Mouse (Mus musculus) liver, embryonic 11.5 days (tissue): Measurements from ENCODE around the gene Rpl9-ps6. TPM values are rescaled to one million over a fixed set of nuclear protein-coding genes. Genes with fewer than 3 reads are reported as not detected.

Experiments used
- ATAC-seq: fragments of 200-750 bp; cut with Nextera tagmentation; replicated peaks from 2 replicates; pipeline ENCODE4 v1.8.0; 2017; ENCODE audit warnings: moderate number of reproducible peaks, mild to moderate bottlenecking, moderate TSS enrichment, moderate library complexity; ENCODE audit not compliant: low FRiP score
- DNase-seq: peaks from one replicate; pipeline ENCODE4 v3.0.0-alpha.2; 2017; ENCODE audit warnings: low spot score
- H3K27ac ChIP-seq: fragments of 300-500 bp; sonication (generic); 2 replicates; pipeline ENCODE4 v1.5.1; 2014; ENCODE audit warnings: mild to moderate bottlenecking, low read depth, low read length, control low read depth
- H3K27me3 ChIP-seq: fragments of 300-500 bp; sonication (generic); replicated peaks from 2 replicates; pipeline ENCODE4 v1.6.1; 2014; ENCODE audit warnings: low read length, mixed read lengths; ENCODE audit not compliant: control insufficient read depth, insufficient read depth
- H3K36me3 ChIP-seq: fragments of 300-500 bp; sonication (generic); 2 replicates; pipeline ENCODE4 v1.6.1; 2014; ENCODE audit warnings: mild to moderate bottlenecking, low read length, moderate library complexity, mixed read lengths; ENCODE audit not compliant: control insufficient read depth, insufficient read depth
- H3K4me1 ChIP-seq: fragments of 300-500 bp; sonication (generic); replicated peaks from 2 replicates; pipeline ENCODE4 v1.6.1; 2014; ENCODE audit warnings: low read length, mixed read lengths; ENCODE audit not compliant: control insufficient read depth, insufficient read depth
- H3K4me2 ChIP-seq: fragments of 300-500 bp; sonication (generic); 2 replicates; pipeline ENCODE4 v1.6.1; 2014; ENCODE audit warnings: mild to moderate bottlenecking, control low read depth, moderate library complexity
- H3K4me3 ChIP-seq: fragments of 300-500 bp; sonication (generic); 2 replicates; pipeline ENCODE4 v1.5.1; 2014; ENCODE audit warnings: low read depth, low read length, control low read depth
- H3K9ac ChIP-seq: fragments of 300-500 bp; sonication (generic); 2 replicates; pipeline ENCODE4 v1.6.1; 2014; ENCODE audit warnings: low read depth, low read length, control low read depth
- H3K9me3 ChIP-seq: fragments of 300-500 bp; sonication (generic); 2 replicates; pipeline ENCODE4 v1.6.1; 2016; ENCODE audit warnings: low read length, inconsistent platforms, mixed read lengths; ENCODE audit not compliant: control insufficient read depth
- WGBS: fragments of 180-500 bp; shearing (Covaris S2); extraction: QIAGEN DNeasy Blood & Tissue Kit; methylation state at CpG from one replicate; pipeline ENCODE4 v1.1.7; 2014; 5-methylcytosine and 5-hydroxymethylcytosine counted together
- polyA plus RNA-seq: library from polyadenylated mRNA; unstranded; fragments of >200 nt; fragmentation: Nextera tagmentation; extraction: Ambion mirVana; gene quantifications from 2 replicates; pipeline ENCODE4 v1.2.1, GENCODE M21; 2014

Rpl9-ps6 gene
- polyA plus RNA-seq: 144 and 148 TPM in 2 replicates

- H3K9me3 ChIP-seq: no peaks in the 10 kb centered on the region
- H3K4me3 ChIP-seq: no peak within 1 kb of the TSS
- H3K4me1 ChIP-seq: no peaks in the 10 kb centered on the region
- H3K27me3 ChIP-seq: no peaks in the 10 kb centered on the region
- DNase-seq: no peak
- 76% methylated on average over 5 of the region's 6 CpGs for WGBS
- no peak within 1 kb of the TSS for H3K4me2 ChIP-seq
- H3K9ac ChIP-seq: no peak within 1 kb of the TSS
- no peaks in the 10 kb centered on the region for H3K36me3 ChIP-seq
- H3K27ac ChIP-seq: no peak within 1 kb of the TSS
- no peak for ATAC-seq
These were observed at the start of gene Rpl9-ps6 for GRCm38 (mm10) chr19:32466478-32466877. Gene Rpl9-ps6, minus strand, starts transcription at chr19:32466578.

GRCm38 (mm10) chr19:32512518-32512917 is 46.1 kb upstream of the Rpl9-ps6 start:
- Histone ChIP-seq H3K27ac (no peak overlapping the region), H3K4me2 (no peak overlapping the region), H3K9ac (no peak overlapping the region), H3K27me3 (no peaks in the 10 kb centered on the region), H3K36me3 (peaks cover 49% of the 10 kb centered on the region), H3K4me1 (peaks cover 24% of the 10 kb centered on the region), H3K9me3 (peaks cover 3% of the 10 kb centered on the region; the same call in 1 of the 2 replicates), H3K4me3 (no peak overlapping the region)
- ATAC-seq (no peak), DNase-seq (no peak)
- 34% methylated on average over 1 of the region's 1 CpGs for WGBS

DNA sequence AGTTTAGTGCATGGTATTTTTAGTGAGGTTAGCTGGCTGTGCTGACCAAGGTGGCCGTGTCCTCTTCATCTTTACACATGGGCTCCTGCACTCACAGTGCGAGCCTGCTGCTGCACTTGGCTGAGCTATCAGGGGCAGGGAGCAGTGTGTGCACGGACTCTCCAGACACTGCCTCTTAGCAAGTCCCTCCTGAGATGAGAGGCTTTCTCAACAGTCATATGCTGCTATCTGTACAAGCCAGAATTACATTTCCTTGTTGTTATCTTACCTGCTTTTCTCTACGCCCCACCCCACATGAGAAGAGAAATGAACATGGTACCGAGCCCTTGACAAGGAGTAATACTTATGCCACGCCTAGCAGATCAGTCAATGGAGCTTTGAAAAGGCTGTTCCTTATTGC is 44.6 kb upstream of the Rpl9-ps6 start:
- H3K36me3 ChIP-seq: peaks cover 51% of the 10 kb centered on the region
- peak overlapping the region; percentile 86 for H3K27ac ChIP-seq
- H3K4me2 ChIP-seq: peak overlapping the region; percentile 54
- H3K4me3 ChIP-seq: no peak overlapping the region; the same call in 1 of the 2 replicates
- H3K4me1 ChIP-seq: peaks cover 26% of the 10 kb centered on the region
- H3K27me3 ChIP-seq: no peaks in the 10 kb centered on the region
- DNase-seq: no peak
- peak; percentile 99 for ATAC-seq
- H3K9me3 ChIP-seq: peaks cover 3% of the 10 kb centered on the region; the same call in 1 of the 2 replicates
- H3K9ac ChIP-seq: no peak overlapping the region
- WGBS: 47% methylated on average over 6 of the region's 6 CpGs

- Histone ChIP-seq H3K4me3 (no peak overlapping the region), H3K9me3 (peaks cover 3% of the 10 kb centered on the region; the same call in 1 of the 2 replicates), H3K4me1 (peaks cover 26% of the 10 kb centered on the region), H3K4me2 (peak overlapping the region; percentile 54), H3K36me3 (peaks cover 50% of the 10 kb centered on the region), H3K27ac (peak overlapping the region; percentile 86; the same call in 1 of the 2 replicates), H3K9ac (no peak overlapping the region), H3K27me3 (no peaks in the 10 kb centered on the region)
- ATAC-seq: peak; percentile 75
- no peak for DNase-seq
- 43% methylated on average over 3 of the region's 3 CpGs for WGBS
These were observed 43.9 kb upstream of the Rpl9-ps6 start for GRCm38 (mm10) chr19:32510267-32510666.

GRCm38 (mm10) chr19:32507526-32507925 is 41.1 kb upstream of the Rpl9-ps6 start:
- ATAC-seq (no peak), DNase-seq (no peak)
- Histone ChIP-seq H3K4me2 (no peak overlapping the region), H3K36me3 (peaks cover 42% of the 10 kb centered on the region), H3K9ac (no peak overlapping the region), H3K9me3 (peaks cover 3% of the 10 kb centered on the region; the same call in 1 of the 2 replicates), H3K27ac (no peak overlapping the region), H3K27me3 (no peaks in the 10 kb centered on the region), H3K4me3 (no peak overlapping the region), H3K4me1 (peaks cover 26% of the 10 kb centered on the region)
- WGBS: 93% methylated on average over 9 of the region's 9 CpGs

DNA sequence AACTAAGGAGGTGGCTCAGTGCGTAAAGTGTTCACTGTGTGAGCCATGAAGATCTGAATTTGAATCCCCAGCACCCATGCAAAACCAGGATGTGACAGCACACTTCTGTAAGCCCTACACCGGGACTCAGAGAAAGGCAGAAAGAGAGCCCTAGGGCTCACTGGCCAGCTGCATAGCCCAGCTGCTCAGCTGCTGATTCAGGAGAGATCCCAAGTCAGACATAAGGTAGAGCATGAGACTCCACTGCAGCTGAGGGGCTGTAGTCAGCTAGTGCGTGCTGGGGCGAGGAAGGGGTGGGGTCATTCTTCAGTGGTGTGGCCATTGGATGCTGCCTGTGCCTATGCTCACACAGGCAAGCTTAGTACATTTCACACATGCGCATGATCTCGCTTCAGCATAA is 40.7 kb upstream of the Rpl9-ps6 start:
- DNase-seq: no peak
- Histone ChIP-seq H3K9me3 (peaks cover 3% of the 10 kb centered on the region; the same call in 1 of the 2 replicates), H3K4me3 (no peak overlapping the region), H3K9ac (no peak overlapping the region), H3K36me3 (peaks cover 39% of the 10 kb centered on the region; the same call in 1 of the 2 replicates), H3K27me3 (no peaks in the 10 kb centered on the region), H3K4me2 (no peak overlapping the region), H3K27ac (no peak overlapping the region), H3K4me1 (peaks cover 26% of the 10 kb centered on the region)
- ATAC-seq: no peak
- WGBS: 90% methylated on average over 6 of the region's 6 CpGs

- Histone ChIP-seq H3K27ac (no peak overlapping the region), H3K4me2 (no peak overlapping the region), H3K36me3 (peaks cover 38% of the 10 kb centered on the region), H3K9me3 (no peaks in the 10 kb centered on the region), H3K4me3 (no peak overlapping the region), H3K4me1 (peaks cover 26% of the 10 kb centered on the region), H3K27me3 (no peaks in the 10 kb centered on the region), H3K9ac (no peak overlapping the region)
- no peak for DNase-seq
- 91% methylated on average over 5 of the region's 5 CpGs for WGBS
- ATAC-seq: no peak
These were observed 40.1 kb upstream of the Rpl9-ps6 start for GRCm38 (mm10) chr19:32506514-32506913.

GRCm38 (mm10) chr19:32506081-32506480 is 39.7 kb upstream of the Rpl9-ps6 start:
- no peak overlapping the region for H3K4me2 ChIP-seq
- 78% methylated on average over 8 of the region's 8 CpGs for WGBS
- H3K36me3 ChIP-seq: peaks cover 39% of the 10 kb centered on the region
- H3K9ac ChIP-seq: no peak overlapping the region
- no peak overlapping the region for H3K4me3 ChIP-seq
- H3K4me1 ChIP-seq: peaks cover 23% of the 10 kb centered on the region
- ATAC-seq: no peak
- no peak overlapping the region for H3K27ac ChIP-seq
- no peaks in the 10 kb centered on the region for H3K27me3 ChIP-seq
- DNase-seq: no peak
- no peaks in the 10 kb centered on the region for H3K9me3 ChIP-seq

DNA sequence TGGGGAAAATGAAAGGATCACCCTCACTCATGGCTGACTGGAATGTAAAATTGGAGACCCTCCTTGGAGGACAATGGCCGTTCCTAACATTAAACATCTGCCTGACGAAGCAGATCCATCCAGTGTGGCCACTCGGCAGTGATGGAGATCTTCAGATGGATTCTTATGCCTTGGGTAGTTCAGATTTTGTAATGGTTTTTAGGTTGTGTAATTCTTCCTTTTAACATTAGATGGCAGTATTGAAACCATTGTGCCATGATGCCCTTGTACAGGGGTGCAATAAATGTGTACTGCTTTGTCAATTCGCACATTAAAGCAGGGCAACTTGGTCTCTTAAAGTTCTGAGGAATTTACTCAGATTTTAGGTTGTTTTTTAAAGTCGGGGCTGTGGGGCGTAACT is 35.0 kb upstream of the Rpl9-ps6 start:
- WGBS: 84% methylated on average over 6 of the region's 6 CpGs
- Histone ChIP-seq H3K27ac (no peak overlapping the region), H3K9me3 (no peaks in the 10 kb centered on the region), H3K4me2 (no peak overlapping the region), H3K36me3 (peaks cover 38% of the 10 kb centered on the region), H3K4me3 (no peak overlapping the region), H3K27me3 (no peaks in the 10 kb centered on the region), H3K4me1 (no peaks in the 10 kb centered on the region; the same call in none of the 2 replicates), H3K9ac (no peak overlapping the region)
- DNase-seq (no peak), ATAC-seq (no peak)
